27 mouse cellular contexts compared by ENCODE assay signal in the genomic region with DNA sequence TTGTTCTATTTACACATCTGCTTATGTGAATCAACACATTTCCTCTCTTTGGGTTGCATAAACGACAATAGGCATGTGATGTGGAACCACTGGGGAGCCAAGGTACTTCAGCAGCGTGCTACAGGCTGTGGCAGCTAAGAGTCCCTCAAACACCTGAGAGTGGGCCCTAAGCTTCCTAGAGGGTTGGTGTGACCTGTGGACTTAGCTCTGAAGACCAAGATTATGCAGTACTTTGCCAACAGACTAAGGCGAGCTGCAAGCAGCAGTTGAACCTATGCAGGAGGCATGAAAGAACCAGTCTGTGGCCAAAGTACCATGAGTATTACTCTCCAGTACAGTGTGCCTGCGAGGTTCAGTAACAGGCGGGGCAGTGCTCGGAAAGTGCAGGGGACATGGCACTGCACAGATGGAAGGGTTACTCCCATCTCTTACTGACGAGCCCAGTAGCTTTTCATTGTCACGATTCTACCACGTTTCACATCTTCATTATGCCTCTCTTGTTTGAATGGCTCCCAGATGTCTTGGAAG.
DNase-seq lines count a peak whose midpoint lies in the region; ATAC-seq and TF ChIP-seq lines count a peak whose summit lies in the region.
"Had no signal": no experiment of that assay in that cellular context is flagged by ENCODE, and none has a peak within 500 bp of the region (broad histone marks: within the 10 kb centered on the region; RNA-seq: fewer than 3 reads in every experiment).

No protein-coding gene starts in this region.

- no peaks in the 10 kb centered on the region for H3K9me3 ChIP-seq in intestine, postnatal 0 days (ENCODE audit: control insufficient read depth)
- H3K9me3 ChIP-seq in embryonic facial prominence, embryonic 10.5 days = no peaks in the 10 kb centered on the region
- H3K9me3 ChIP-seq: embryonic facial prominence, embryonic 12.5 days; embryonic facial prominence, embryonic 15.5 days; G1E; heart, embryonic 10.5 days; heart, embryonic 13.5 days; hindbrain, embryonic 12.5 days; hindbrain, embryonic 15.5 days had no signal

- H3K4me2 ChIP-seq in intestine, postnatal 0 days (replicated peaks; ENCODE audit: low read depth) = no peak overlapping the region
- H3K4me2 ChIP-seq: embryonic facial prominence, embryonic 12.5 days; embryonic facial prominence, embryonic 15.5 days; heart, embryonic 13.5 days; hindbrain, embryonic 12.5 days; hindbrain, embryonic 15.5 days had no signal

- WGBS in intestine, postnatal 0 days = 65% methylated on average over 9 of the region's 9 CpGs
- WGBS in embryonic facial prominence, embryonic 10.5 days = 86% methylated on average over 9 of the region's 9 CpGs

- DNase-seq in CD4-positive, CD25-positive, alpha-beta regulatory T cell, adult 2 months (ENCODE audit: low read depth, low spot score) = peak; percentile 25
- DNase-seq in thymus, postnatal 0 days (ENCODE audit: low spot score) = peak; percentile 25
- DNase-seq in thymus, postnatal 36 days = no peak
- DNase-seq in embryonic facial prominence, embryonic 10.5 days (ENCODE audit: low spot score) = no peak
- no peak for DNase-seq in embryo, embryonic 10 days (ENCODE audit: low spot score)
- DNase-seq: adrenal gland, adult 2 months; adrenal gland, postnatal 14 days; B cell, adult 2 months; cerebellum, adult 11 months; cerebellum, adult 8-10 months; cerebellum, postnatal 10 days; cerebellum, postnatal 36 days; forebrain, postnatal 0 days; gastrocnemius, adult 2 months; gastrocnemius, postnatal 25 days; heart, adult 2 months had no signal

- no peaks in the 10 kb centered on the region for H3K36me3 ChIP-seq in intestine, postnatal 0 days (ENCODE audit: control insufficient read depth, insufficient read depth)
- H3K36me3 ChIP-seq in embryonic facial prominence, embryonic 10.5 days (replicated peaks) = no peaks in the 10 kb centered on the region
- H3K36me3 ChIP-seq: embryonic facial prominence, embryonic 12.5 days; embryonic facial prominence, embryonic 15.5 days; heart, embryonic 10.5 days; heart, embryonic 13.5 days; hindbrain, embryonic 12.5 days; hindbrain, embryonic 15.5 days had no signal

- H3K27me3 ChIP-seq in intestine, postnatal 0 days (replicated peaks; ENCODE audit: control insufficient read depth, insufficient read depth, low read length) = no peaks in the 10 kb centered on the region
- H3K27me3 ChIP-seq in embryonic facial prominence, embryonic 10.5 days (replicated peaks; ENCODE audit: low read depth, poor library complexity, severe bottlenecking) = no peaks in the 10 kb centered on the region
- H3K27me3 ChIP-seq: CH12.LX; embryonic facial prominence, embryonic 12.5 days; embryonic facial prominence, embryonic 15.5 days; heart, embryonic 13.5 days; hindbrain, embryonic 12.5 days; hindbrain, embryonic 15.5 days had no signal

- no peak overlapping the region for H3K27ac ChIP-seq in intestine, postnatal 0 days (ENCODE audit: low read depth, low read length)
- H3K27ac ChIP-seq in embryonic facial prominence, embryonic 10.5 days (replicated peaks) = no peak overlapping the region
- H3K27ac ChIP-seq: embryonic facial prominence, embryonic 12.5 days; embryonic facial prominence, embryonic 15.5 days; gastrocnemius, adult 2 months; heart, adult 2 months; heart, embryonic 10.5 days; heart, embryonic 13.5 days; hindbrain, embryonic 12.5 days; hindbrain, embryonic 15.5 days had no signal

- ATAC-seq in CD4-positive, CD25-positive, alpha-beta regulatory T cell, adult 4 months = no peak
- peak; percentile 73 for ATAC-seq in intestine, postnatal 0 days
- ATAC-seq: forebrain, embryonic 14.5 days; forebrain, postnatal 0 days had no signal

- H3K4me1 ChIP-seq in intestine, postnatal 0 days (replicated peaks; ENCODE audit: control insufficient read depth, insufficient read depth, low read length) = no peaks in the 10 kb centered on the region
- peaks cover 10% of the 10 kb centered on the region for H3K4me1 ChIP-seq in embryonic facial prominence, embryonic 10.5 days
- H3K4me1 ChIP-seq: embryonic facial prominence, embryonic 12.5 days; embryonic facial prominence, embryonic 15.5 days; hindbrain, embryonic 12.5 days had no signal

- TF ChIP-seq CTCF in intestine, postnatal 0 days (IDR thresholded peaks at IDR 0.05; ENCODE audit: low read depth) = no peak

- H3K9ac ChIP-seq in intestine, postnatal 0 days (ENCODE audit: low read depth, low read length) = no peak overlapping the region
- H3K9ac ChIP-seq: embryonic facial prominence, embryonic 12.5 days; embryonic facial prominence, embryonic 15.5 days; forebrain, postnatal 0 days; heart, embryonic 13.5 days; hindbrain, embryonic 12.5 days; hindbrain, embryonic 15.5 days had no signal

- no peak overlapping the region for H3K4me3 ChIP-seq in intestine, postnatal 0 days (ENCODE audit: low read depth, low read length)
- H3K4me3 ChIP-seq in embryonic facial prominence, embryonic 10.5 days = no peak overlapping the region
- H3K4me3 ChIP-seq: embryonic facial prominence, embryonic 12.5 days; embryonic facial prominence, embryonic 15.5 days; gastrocnemius, adult 2 months; heart, adult 2 months; heart, embryonic 10.5 days; heart, embryonic 13.5 days; hindbrain, embryonic 12.5 days; hindbrain, embryonic 15.5 days had no signal

Comparison
In these comparisons a context has a peak if more than half of its experiments do, and no peak if none do; other contexts are left out.
1. DNase-seq: peak in CD4-positive, CD25-positive, alpha-beta regulatory T cell, adult 2 months (single experiment) and thymus, postnatal 0 days (single experiment); none in thymus, postnatal 36 days (0 of 2), embryonic facial prominence, embryonic 10.5 days (single experiment) and embryo, embryonic 10 days (single experiment).